Mouse (Mus musculus) MEL (cell line): Measurements from ENCODE around the gene Gstk1. TPM values are rescaled to one million over a fixed set of nuclear protein-coding genes. Genes with fewer than 3 reads are reported as not detected.
A peak's percentile ranks its signal among the peaks of the same experiment; 100 is the strongest.

Experiments
- DNase-seq: peaks from one replicate; pipeline ENCODE4 v3.0.0; 2011; ENCODE audit warnings: low read depth, low spot score
- H3K27ac ChIP-seq: 2 replicates; pipeline ENCODE4 v1.5.1; 2012; ENCODE audit warnings: low read depth, mild to moderate bottlenecking, control low read depth, low read length, moderate library complexity; ENCODE audit not compliant: control insufficient read depth
- H3K27me3 ChIP-seq, 2 experiments: fragments of 150-350 bp in 1 of 2; sonication (generic) in 1 of 2; 2 replicates each; pipeline ENCODE4 v1.6.1; 2012; ENCODE audit warnings: low read length in 2 of 2, mild to moderate bottlenecking in 2 of 2, improper control_type of control experiment in 1 of 2, moderate library complexity in 1 of 2; ENCODE audit not compliant: insufficient read depth in 2 of 2, control insufficient read depth in 1 of 2
- H3K36me3 ChIP-seq, 2 experiments: 2 replicates each; pipeline ENCODE4 v1.6.1; 2012 to 2014; ENCODE audit warnings: low read length in 2 of 2, improper control_type of control experiment in 1 of 2, inconsistent platforms in 1 of 2, mild to moderate bottlenecking in 1 of 2; ENCODE audit not compliant: insufficient read depth in 2 of 2, control insufficient read depth in 1 of 2
- H3K4me1 ChIP-seq, 2 experiments: fragments of 150-350 bp in 1 of 2; sonication (generic) in 1 of 2; 2 replicates each; pipeline ENCODE4 v1.6.1; 2012; ENCODE audit warnings: low read length in 2 of 2, improper control_type of control experiment in 1 of 2, mild to moderate bottlenecking in 1 of 2; ENCODE audit not compliant: insufficient read depth in 2 of 2, control insufficient read depth in 1 of 2
- H3K4me3 ChIP-seq, 2 experiments: fragments of 150-350 bp in 1 of 2; sonication (generic) in 1 of 2; 2 replicates each; pipeline ENCODE4 v1.5.1; 2012; ENCODE audit warnings: low read depth in 2 of 2, low read length in 2 of 2, mild to moderate bottlenecking in 2 of 2, moderate library complexity in 2 of 2, control low read depth in 1 of 2, improper control_type of control experiment in 1 of 2; ENCODE audit not compliant: control insufficient read depth in 1 of 2, insufficient read depth in 1 of 2
- H3K79me2 ChIP-seq: 2 replicates; pipeline ENCODE4 v1.6.1; 2012; ENCODE audit warnings: mild to moderate bottlenecking, low read length, moderate library complexity; ENCODE audit not compliant: control insufficient read depth, poor library complexity, insufficient read depth
- H3K9ac ChIP-seq: 2 replicates; pipeline ENCODE4 v1.6.1; 2012; ENCODE audit warnings: low read depth, mild to moderate bottlenecking, control low read depth, low read length, moderate library complexity; ENCODE audit not compliant: control insufficient read depth, poor library complexity, severe bottlenecking
- H3K9me3 ChIP-seq: fragments of 150-350 bp; sonication (generic); replicated peaks from 2 replicates; pipeline ENCODE4 v1.6.1; 2012; ENCODE audit warnings: mild to moderate bottlenecking, low read length, improper control_type of control experiment, moderate library complexity; ENCODE audit not compliant: insufficient read depth
- BHLHE40 ChIP-seq: IDR thresholded peaks from 2 replicates; pipeline ENCODE4 v1.6.1; 2012; ENCODE audit warnings: low read depth, mild to moderate bottlenecking, inconsistent platforms, low read length, improper control_type of control experiment, borderline replicate concordance
- CTCF ChIP-seq, 3 experiments: IDR thresholded peaks in 2 of 3; conservative IDR thresholded peaks in 1 of 3; 2 replicates each; pipeline ENCODE4 v1.5.1; 2011 to 2012; ENCODE audit warnings: low read length in 3 of 3, low read depth in 2 of 3, mild to moderate bottlenecking in 2 of 3, improper control_type of control experiment in 1 of 3, inconsistent platforms in 1 of 3, mixed read lengths in 1 of 3, moderate library complexity in 1 of 3; ENCODE audit not compliant: control insufficient read depth in 1 of 3, insufficient read depth in 1 of 3, poor library complexity in 1 of 3, severe bottlenecking in 1 of 3
- E2F4 ChIP-seq: IDR thresholded peaks from 2 replicates; pipeline ENCODE4 v1.6.1; 2011; ENCODE audit warnings: low read depth, low read length, improper control_type of control experiment, borderline replicate concordance
- ELF1 ChIP-seq: IDR thresholded peaks from 2 replicates; pipeline ENCODE4 v1.6.1; 2014; ENCODE audit warnings: low read depth, mild to moderate bottlenecking, inconsistent platforms, low read length, improper control_type of control experiment, moderate library complexity
- EP300 ChIP-seq, 2 experiments: IDR thresholded peaks; 2 replicates each; pipeline ENCODE4 v1.6.1; 2011; ENCODE audit warnings: improper control_type of control experiment in 2 of 2, low read length in 2 of 2, low read depth in 1 of 2, mild to moderate bottlenecking in 1 of 2
- ETS1 ChIP-seq: IDR thresholded peaks from 2 replicates; pipeline ENCODE4 v1.6.1; 2012; ENCODE audit warnings: low read depth, mild to moderate bottlenecking, inconsistent platforms, low read length, improper control_type of control experiment, moderate library complexity
- GABPA ChIP-seq: IDR thresholded peaks from 2 replicates; pipeline ENCODE4 v1.6.1; 2012; ENCODE audit warnings: low read depth, mild to moderate bottlenecking, inconsistent platforms, low read length, improper control_type of control experiment, moderate library complexity
- GATA1 ChIP-seq: IDR thresholded peaks from 2 replicates; pipeline ENCODE4 v1.6.1; 2011; ENCODE audit warnings: low read depth, low read length, improper control_type of control experiment
- HCFC1 ChIP-seq: IDR thresholded peaks from 2 replicates; pipeline ENCODE4 v1.6.1; 2012; ENCODE audit warnings: low read depth, mild to moderate bottlenecking, inconsistent platforms, low read length, improper control_type of control experiment, moderate library complexity
- JUND ChIP-seq: IDR thresholded peaks from 2 replicates; pipeline ENCODE4 v1.6.1; 2011; ENCODE audit warnings: low read depth, mild to moderate bottlenecking, improper control_type of control experiment, low read length
- MEF2A ChIP-seq: IDR thresholded peaks from 2 replicates; pipeline ENCODE4 v1.6.1; 2014; ENCODE audit warnings: low read depth, mild to moderate bottlenecking, inconsistent platforms, low read length, improper control_type of control experiment; ENCODE audit not compliant: poor library complexity, insufficient replicate concordance, severe bottlenecking; ENCODE audit errors: extremely low read depth
- MXI1 ChIP-seq: IDR thresholded peaks from 2 replicates; pipeline ENCODE4 v1.6.1; 2011; ENCODE audit warnings: mild to moderate bottlenecking, low read depth, low read length, improper control_type of control experiment
- MYB ChIP-seq: IDR thresholded peaks from 2 replicates; pipeline ENCODE4 v1.6.1; 2011; ENCODE audit warnings: mild to moderate bottlenecking, low read depth, low read length, improper control_type of control experiment
- MYC ChIP-seq: IDR thresholded peaks from 2 replicates; pipeline ENCODE4 v1.6.1; 2011; ENCODE audit warnings: low read depth, mild to moderate bottlenecking, low read length, improper control_type of control experiment, moderate library complexity
- NRF1 ChIP-seq: IDR thresholded peaks from 2 replicates; pipeline ENCODE4 v1.6.1; 2014; ENCODE audit warnings: low read depth, mild to moderate bottlenecking, inconsistent platforms, low read length, improper control_type of control experiment, moderate library complexity; ENCODE audit not compliant: poor library complexity, insufficient read depth, severe bottlenecking
- RAD21 ChIP-seq: IDR thresholded peaks from 2 replicates; pipeline ENCODE4 v1.6.1; 2011; ENCODE audit warnings: mild to moderate bottlenecking, low read depth, low read length, improper control_type of control experiment
- RCOR1 ChIP-seq: IDR thresholded peaks from 2 replicates; pipeline ENCODE4 v1.6.1; 2012; ENCODE audit warnings: low read depth, mild to moderate bottlenecking, inconsistent platforms, low read length, improper control_type of control experiment
- SIN3A ChIP-seq: IDR thresholded peaks from 2 replicates; pipeline ENCODE4 v1.6.1; 2012; ENCODE audit warnings: low read length, improper control_type of control experiment, inconsistent platforms
- SMC3 ChIP-seq: IDR thresholded peaks from 2 replicates; pipeline ENCODE4 v1.6.1; 2011; ENCODE audit warnings: low read depth, low read length, improper control_type of control experiment
- UBTF ChIP-seq: IDR thresholded peaks from 2 replicates; pipeline ENCODE4 v1.6.1; 2012; ENCODE audit warnings: low read depth, mild to moderate bottlenecking, inconsistent platforms, low read length, improper control_type of control experiment, moderate library complexity, borderline replicate concordance; ENCODE audit not compliant: insufficient read depth
- USF1 ChIP-seq: IDR thresholded peaks from 2 replicates; pipeline ENCODE4 v1.6.1; 2014; ENCODE audit warnings: low read depth, mild to moderate bottlenecking, inconsistent platforms, low read length, improper control_type of control experiment, moderate library complexity
- USF2 ChIP-seq, 2 experiments: IDR thresholded peaks; 2 replicates each; pipeline ENCODE4 v1.6.1; 2011 to 2012; ENCODE audit warnings: improper control_type of control experiment in 2 of 2, low read length in 2 of 2, borderline replicate concordance in 1 of 2, inconsistent platforms in 1 of 2, low read depth in 1 of 2, mild to moderate bottlenecking in 1 of 2; ENCODE audit not compliant: insufficient read depth in 1 of 2
- ZC3H11A ChIP-seq: IDR thresholded peaks from 2 replicates; pipeline ENCODE4 v1.6.1; 2012; ENCODE audit warnings: low read depth, mild to moderate bottlenecking, inconsistent platforms, low read length, improper control_type of control experiment
- ZMIZ1 ChIP-seq: IDR thresholded peaks from 2 replicates; pipeline ENCODE4 v1.6.1; 2012; ENCODE audit warnings: low read depth, mild to moderate bottlenecking, inconsistent platforms, low read length, improper control_type of control experiment, moderate library complexity
- polyA plus RNA-seq, 2 experiments: library from polyadenylated mRNA; stranded (reverse) in 1 of 2; unstranded in 1 of 2; fragments of >175 nt in 1 of 2; fragments of >200 nt in 1 of 2; gene quantifications; 2 replicates each; pipeline versions ENCODE4 v1.2.1 to v1.2.4; 2012; ENCODE audit warnings: low replicate concordance in 2 of 2, low read depth in 1 of 2; ENCODE audit not compliant: insufficient read length in 2 of 2, insufficient read depth in 1 of 2, missing spikeins in 1 of 2
- total RNA-seq: library from RNA; depleted of rRNA; stranded (reverse); fragments of 300-350 nt; gene quantifications from 2 replicates; pipeline ENCODE4 v1.2.3, GENCODE M21; 2012

The Gstk1 gene
- total and polyA plus RNA-seq, 3 experiments: 1.2 to 1.4 TPM; not detected in 1

- H3K4me3 ChIP-seq: no peak overlapping the region
- no peaks in the 10 kb centered on the region for H3K79me2 ChIP-seq
- no peaks in the 10 kb centered on the region for H3K27me3 ChIP-seq
- TF ChIP-seq MYB (no peak), USF2 (IDR thresholded peaks at IDR 0.05; ENCODE audit: borderline replicate concordance in 1 of 2, insufficient read depth in 1 of 2, low read depth in 1 of 2, low read length in 2 of 2) (no peak), UBTF (no peak), ELF1 (no peak), EP300 (IDR thresholded peaks at IDR 0.05; ENCODE audit: low read depth in 1 of 2, low read length in 2 of 2) (peak in 1 of 2 experiments; percentile 82; a peak in 2 of 4 replicates), E2F4 (no peak), GABPA (no peak), HCFC1 (no peak), ZMIZ1 (no peak), RAD21 (no peak), ETS1 (no peak), JUND (0 out of 2 replicates have a peak, but pooled peaks have one; percentile 56), GATA1 (peak; percentile 50; the same call in 1 of the 2 replicates), CTCF (IDR thresholded peaks at IDR 0.05 in 2 of 3, conservative IDR thresholded peaks at IDR 0.05 in 1 of 3; ENCODE audit: control insufficient read depth in 1 of 3, insufficient read depth in 1 of 3, low read depth in 2 of 3, low read length in 3 of 3, poor library complexity in 1 of 3, severe bottlenecking in 1 of 3) (no peak), MXI1 (no peak), NRF1 (no peak), MYC (0 out of 2 replicates have a peak, but pooled peaks have one; percentile 45), MEF2A (no peak), ZC3H11A (no peak), USF1 (no peak), RCOR1 (peak; percentile 37; the same call in 1 of the 2 replicates), SIN3A (0 out of 2 replicates have a peak, but pooled peaks have one; percentile 24), BHLHE40 (no peak), SMC3 (no peak)
- TF ChIP-seq, all 39 proteins: peak for 6
- Histone ChIP-seq H3K9me3 (no peaks in the 10 kb centered on the region), H3K27ac (no peak overlapping the region), H3K9ac (no peak overlapping the region), H3K4me1 (peaks cover 4 to 16% of the 10 kb centered on the region in 2 experiments), H3K36me3 (peaks cover 0 to 23% of the 10 kb centered on the region in 2 experiments; a peak in 2 of 4 replicates)
- peak; percentile 60 for DNase-seq
These were observed 49.9 kb downstream of the Gstk1 start for GRCm38 (mm10) chr6:42295549-42296094.
